Mouse (Mus musculus) olfactory bulb, adult 2 months (tissue): ENCODE measurements around the gene Nom1. TPM values are rescaled to one million over a fixed set of nuclear protein-coding genes. Genes with fewer than 3 reads are reported as not detected.
"Not testable (repeated sequence)": the region's sequence is repeated elsewhere in the genome, so short reads cannot be mapped to it uniquely, and the experiment has no call there.

Source experiments
- H3K27ac ChIP-seq: fragments of 200-500 bp; 2 replicates; pipeline ENCODE4 v1.5.1; 2012; ENCODE audit warnings: low read depth, low read length; ENCODE audit not compliant: insufficient read depth
- H3K4me1 ChIP-seq: fragments of 200-500 bp; 2 replicates; pipeline ENCODE4 v1.6.1; 2012; ENCODE audit warnings: low read length; ENCODE audit not compliant: control insufficient read depth, insufficient read depth
- H3K4me3 ChIP-seq: fragments of 200-500 bp; 2 replicates; pipeline ENCODE4 v1.5.1; 2012; ENCODE audit warnings: mild to moderate bottlenecking, low read depth, low read length, moderate library complexity; ENCODE audit not compliant: insufficient read depth
- CTCF ChIP-seq: fragments of 200-500 bp; IDR thresholded peaks from 2 replicates; pipeline ENCODE4 v1.5.1; 2012; ENCODE audit warnings: low read depth, mild to moderate bottlenecking, low read length, moderate library complexity; ENCODE audit not compliant: insufficient read depth
- POLR2A ChIP-seq: fragments of 200-500 bp; IDR thresholded peaks from 2 replicates; pipeline ENCODE4 v1.6.1; 2012; ENCODE audit warnings: mild to moderate bottlenecking, low read depth, low read length, moderate library complexity; ENCODE audit not compliant: insufficient read depth
- WGBS: fragments of 180-500 bp; shearing (Covaris S2); methylation state at CpG from one replicate; pipeline ENCODE4 v1.1.7; 2018; 5-methylcytosine and 5-hydroxymethylcytosine counted together
- polyA plus RNA-seq: library from polyadenylated mRNA; stranded (reverse); fragments of >200 nt; gene quantifications from 2 replicates; pipeline ENCODE4 v1.2.4, GENCODE M21; 2012; ENCODE audit warnings: low replicate concordance; ENCODE audit not compliant: missing spikeins, insufficient read depth, insufficient read length

Gene Nom1
- not detected in 2 replicates for polyA plus RNA-seq

DNA sequence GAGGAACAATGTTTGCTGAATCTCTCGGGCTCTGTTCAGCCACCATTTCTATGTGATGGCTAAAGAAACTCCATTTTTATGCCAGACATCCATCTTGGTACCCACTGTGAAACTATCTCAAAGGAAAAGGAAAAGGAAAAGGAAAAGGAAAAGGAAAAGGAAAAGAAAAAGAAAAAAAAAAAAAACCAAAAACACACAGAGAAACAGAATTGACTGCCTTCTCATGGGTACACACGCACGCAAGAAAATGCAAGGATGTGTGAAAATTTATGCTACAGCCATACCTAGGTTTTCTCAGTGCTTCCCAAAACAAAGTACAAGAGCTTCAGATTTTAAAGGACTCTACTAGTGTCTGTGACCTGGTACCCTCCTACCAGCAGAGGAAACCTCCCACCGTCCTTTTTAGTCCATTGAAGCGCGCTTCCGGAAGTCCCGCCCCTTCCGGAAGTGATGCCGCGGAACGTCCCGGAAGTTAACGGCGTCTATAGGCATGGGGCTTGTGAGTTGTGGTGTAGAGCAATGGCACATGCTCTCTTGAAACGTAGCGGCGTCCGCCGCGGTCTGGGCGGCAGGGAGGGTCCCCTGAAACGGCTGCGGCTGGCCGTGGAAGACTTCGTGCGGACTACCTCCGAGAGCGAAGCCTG lies at the start of gene Nom1:
Gene Nom1, plus strand, starts transcription at position 437 of the 644 bp plus-strand sequence.
- 4% methylated on average over 29 of the region's 29 CpGs for WGBS
- TF ChIP-seq POLR2A (peak; percentile 61), CTCF (no peak)
- no peak within 1 kb of the TSS for H3K27ac ChIP-seq

DNA sequence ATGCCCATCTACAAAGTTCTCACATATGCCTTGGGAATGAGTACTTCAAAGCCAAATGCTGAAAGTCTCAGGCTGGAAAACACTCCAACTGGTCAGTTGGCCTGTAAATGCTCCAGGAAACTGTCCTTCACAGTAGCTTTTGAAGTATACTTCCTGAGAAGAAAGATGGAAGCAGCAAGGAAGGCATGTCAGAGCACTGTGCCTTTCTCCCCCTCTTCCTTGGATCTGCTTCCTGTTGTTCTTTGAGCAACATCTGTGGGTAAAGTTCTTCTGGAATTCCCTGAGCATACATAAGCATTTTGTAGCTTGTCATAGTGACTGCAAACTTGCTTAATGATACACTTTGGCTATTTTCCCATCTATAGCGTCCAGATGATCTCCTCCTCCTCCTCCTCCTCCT lies 46.9 kb upstream of the Nom1 start:
- 70% methylated on average over 1 of the region's 1 CpGs for WGBS
- H3K4me1 ChIP-seq: no peaks in the 10 kb centered on the region
- no peak overlapping the region for H3K27ac ChIP-seq
- no peak overlapping the region for H3K4me3 ChIP-seq
- TF ChIP-seq CTCF: no peak
- TF ChIP-seq POLR2A: no peak

More for the DNA sequence above, at the start of gene Nom1:
- H3K4me3 ChIP-seq: peak within 1 kb of the TSS; percentile 97
- H3K4me1 ChIP-seq: peaks cover 14% of the 10 kb centered on the region

DNA sequence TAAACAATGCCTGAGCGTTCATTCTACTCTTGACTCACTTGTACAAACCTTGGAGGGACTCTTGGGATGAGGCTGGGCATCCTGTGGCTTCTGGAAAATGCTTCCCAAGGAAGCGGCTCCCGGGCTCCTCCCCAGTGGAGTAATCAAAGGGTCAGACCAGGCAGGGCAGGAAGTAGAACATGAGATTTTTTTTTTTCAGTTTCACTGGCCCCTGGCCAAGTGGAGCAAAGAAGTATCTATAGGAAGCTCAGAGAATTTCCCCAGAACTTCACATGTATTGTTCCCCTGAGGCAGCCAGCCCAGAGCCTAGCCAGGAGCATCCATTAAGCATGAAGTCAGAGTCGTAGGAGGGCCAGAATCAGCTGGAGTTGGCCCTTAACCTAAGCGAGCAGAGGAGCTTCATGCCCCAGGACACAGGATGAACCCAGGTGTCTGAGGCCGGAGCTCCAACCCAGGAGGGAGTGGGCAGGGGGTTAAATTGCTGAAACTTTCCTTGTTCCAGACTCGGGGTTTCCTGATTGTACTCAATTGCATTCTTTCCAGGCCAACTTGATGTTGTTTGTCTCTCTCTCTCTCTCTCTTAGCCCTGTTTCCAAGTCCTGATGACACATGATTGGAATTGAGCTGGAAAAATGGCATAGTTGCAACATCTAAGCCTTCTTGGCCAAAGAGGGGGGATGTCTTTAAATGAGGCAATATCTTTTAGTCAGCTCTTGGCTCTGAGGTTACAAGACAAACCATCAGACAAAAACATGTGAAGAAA lies 46.1 kb upstream of the Nom1 start:
- no peak overlapping the region for H3K4me3 ChIP-seq
- no peak overlapping the region for H3K27ac ChIP-seq
- 46% methylated on average over 7 of the region's 7 CpGs for WGBS
- TF ChIP-seq POLR2A: no peak
- TF ChIP-seq CTCF: no peak
- no peaks in the 10 kb centered on the region for H3K4me1 ChIP-seq

DNA sequence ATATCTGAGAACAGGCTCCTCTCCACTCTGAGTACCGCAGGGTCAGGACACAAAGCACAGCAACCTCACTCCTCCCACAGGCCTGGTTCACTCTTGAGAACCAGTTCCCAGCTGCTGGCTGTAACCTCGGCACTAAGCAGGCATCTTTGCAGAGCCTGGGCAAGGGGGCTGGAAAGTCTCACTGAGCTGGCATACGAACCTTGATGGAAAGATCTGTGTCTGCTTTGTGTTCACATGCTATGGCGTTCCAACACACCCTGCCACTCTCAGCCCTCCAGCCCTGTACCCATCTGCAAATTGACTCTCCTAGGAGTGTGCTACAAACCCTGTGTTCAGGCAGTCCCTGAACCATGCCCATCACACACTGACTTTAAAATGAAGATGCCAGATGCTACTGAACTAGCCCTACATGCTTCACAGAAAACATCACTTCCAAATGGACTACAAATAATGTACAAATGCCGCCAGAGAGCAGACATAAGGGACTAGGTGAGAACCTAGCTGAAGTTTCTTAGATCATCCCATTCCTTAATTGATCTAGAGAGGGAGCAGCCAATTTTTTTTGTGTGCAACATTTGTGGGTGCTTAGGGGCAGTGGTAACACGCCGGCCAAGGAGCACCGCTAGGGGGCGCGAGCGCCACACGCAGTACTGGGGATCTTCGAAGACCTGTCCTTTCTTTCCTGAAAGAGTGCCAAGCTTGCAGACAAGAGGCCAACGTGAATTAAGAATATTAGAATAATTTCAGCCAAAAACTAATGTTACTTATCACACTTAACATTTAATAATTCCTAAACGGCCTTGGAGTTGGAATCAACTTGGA lies 45.3 kb upstream of the Nom1 start:
- TF ChIP-seq CTCF (peak; percentile 86), POLR2A (no peak)
- 22% methylated on average over 15 of the region's 15 CpGs for WGBS

DNA sequence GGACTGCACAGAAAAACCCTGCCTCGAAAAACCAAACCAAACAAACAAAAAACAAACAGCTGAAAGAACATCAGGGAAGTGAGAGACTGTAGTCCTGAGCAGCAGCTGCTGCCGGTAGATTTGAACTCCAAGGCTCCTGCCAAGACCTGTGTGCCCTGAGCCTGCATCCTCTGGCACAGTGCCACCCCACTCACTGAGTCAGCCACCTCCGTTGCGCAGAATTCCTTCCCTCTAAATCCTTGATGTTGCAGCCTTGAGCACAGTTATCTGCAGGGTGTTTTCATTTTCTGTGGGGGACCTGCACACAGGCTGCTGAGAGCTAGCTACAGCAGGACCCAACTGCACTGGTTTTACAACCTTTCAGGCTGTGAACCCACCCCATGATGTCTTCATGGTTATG lies 36.0 kb upstream of the Nom1 start:
- no peak overlapping the region for H3K27ac ChIP-seq
- TF ChIP-seq POLR2A: no peak
- TF ChIP-seq CTCF: no peak
- no peaks in the 10 kb centered on the region for H3K4me1 ChIP-seq
- 43% methylated on average over 4 of the region's 4 CpGs for WGBS
- no peak overlapping the region for H3K4me3 ChIP-seq

More for the DNA sequence above, 45.3 kb upstream of the Nom1 start:
- no peak overlapping the region for H3K27ac ChIP-seq
- no peaks in the 10 kb centered on the region for H3K4me1 ChIP-seq
- H3K4me3 ChIP-seq: no peak overlapping the region

DNA sequence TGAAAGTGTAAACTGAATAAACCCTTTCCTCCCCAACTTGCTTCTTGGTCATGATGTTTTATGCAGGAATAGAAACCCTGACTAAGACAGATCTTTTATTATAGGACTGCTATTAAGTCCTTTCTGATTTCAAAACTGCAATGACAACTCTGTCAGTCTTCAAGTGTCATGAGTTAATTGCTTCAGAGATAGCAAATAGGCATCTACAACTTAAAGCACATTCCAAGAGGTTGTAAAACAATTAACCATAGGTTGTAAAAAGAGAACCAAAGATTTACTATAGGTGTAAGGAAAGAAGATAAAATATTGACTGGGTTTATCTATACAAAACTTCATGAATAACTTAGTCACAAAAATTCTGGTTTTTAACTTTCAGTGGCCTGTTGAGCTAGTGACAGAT lies 23.6 kb upstream of the Nom1 start:
- no peak for TF ChIP-seq POLR2A
- TF ChIP-seq CTCF: no peak

DNA sequence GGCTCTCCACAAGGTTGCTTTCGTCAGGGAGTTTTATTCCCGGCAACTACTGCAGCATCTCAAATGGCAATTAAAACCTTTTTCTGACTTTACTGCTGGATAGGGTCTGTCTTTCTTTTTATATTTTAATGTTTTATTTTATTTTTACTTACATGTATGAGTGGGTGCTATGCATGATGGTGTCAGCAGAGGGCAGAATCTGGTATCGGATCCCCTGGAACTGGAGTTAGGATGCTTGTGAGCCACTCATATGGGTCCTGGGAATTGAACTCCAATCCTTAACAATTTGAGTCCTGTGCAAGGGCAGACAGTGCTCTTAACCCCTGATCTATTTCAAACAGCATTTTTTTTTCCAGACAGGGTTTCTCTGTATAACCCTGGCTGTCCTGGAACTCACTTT lies 21.4 kb upstream of the Nom1 start:
- 78% methylated on average over 3 of the region's 3 CpGs for WGBS
- Histone ChIP-seq H3K27ac (no peak overlapping the region), H3K4me3 (no peak overlapping the region), H3K4me1 (no peaks in the 10 kb centered on the region)
- TF ChIP-seq POLR2A (no peak), CTCF (no peak)

More for the DNA sequence above, 23.6 kb upstream of the Nom1 start:
- no peak overlapping the region for H3K4me3 ChIP-seq
- H3K27ac ChIP-seq: no peak overlapping the region
- no peaks in the 10 kb centered on the region for H3K4me1 ChIP-seq

DNA sequence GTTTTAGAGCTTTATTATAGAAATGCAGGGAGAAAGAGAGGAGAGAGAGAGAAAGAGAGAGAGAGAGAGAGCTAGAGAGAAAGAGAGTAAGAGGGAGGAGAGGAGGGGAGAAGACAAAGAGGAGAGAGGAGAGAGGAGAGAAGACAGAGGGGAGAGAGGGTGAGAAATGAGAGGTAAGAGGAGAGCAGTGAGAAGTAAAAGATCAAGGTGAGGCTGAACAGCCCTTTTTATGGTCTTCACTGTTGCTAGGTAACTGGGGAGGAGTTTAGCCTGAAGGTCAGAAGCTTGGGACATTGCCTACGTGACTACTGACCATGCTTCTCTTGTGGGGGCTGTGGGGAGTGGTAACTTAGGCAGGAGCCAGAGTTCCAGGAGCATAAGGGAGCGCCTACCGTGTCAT lies 11.1 kb upstream of the Nom1 start:
- H3K4me3 ChIP-seq, H3K27ac ChIP-seq, H3K4me1 ChIP-seq: not testable (repeated sequence)
- 65% methylated on average over 3 of the region's 3 CpGs for WGBS

DNA sequence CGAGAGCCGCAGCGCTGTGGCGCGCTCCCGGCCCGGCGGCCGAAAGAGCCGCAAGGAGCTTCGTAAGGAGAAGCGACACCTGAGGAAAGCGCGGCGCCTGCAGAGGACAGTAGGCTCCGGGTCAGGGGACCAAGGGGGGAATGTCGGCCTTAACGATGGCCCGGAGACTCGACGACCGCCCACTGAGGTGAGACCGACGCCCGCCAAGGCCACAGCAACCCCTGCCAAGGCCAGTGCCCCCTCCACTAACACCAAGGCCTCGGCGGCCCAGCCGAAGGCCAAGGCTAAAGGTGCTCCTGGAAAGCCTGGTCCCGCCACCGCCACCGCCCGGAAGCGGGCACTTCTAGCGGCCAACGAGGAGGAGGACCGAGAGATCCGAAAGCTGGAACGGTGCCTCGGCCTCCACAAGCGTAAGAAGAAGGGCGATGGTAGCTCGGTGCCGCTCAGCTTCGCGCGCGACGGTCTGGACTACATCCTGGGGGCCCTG lies 451 bp downstream of the Nom1 start:
- Histone ChIP-seq H3K27ac (no peak overlapping the region), H3K4me1 (peaks cover 14% of the 10 kb centered on the region), H3K4me3 (peak overlapping the region; percentile 97)
- TF ChIP-seq POLR2A (0 out of 2 replicates have a peak, but pooled peaks have one; percentile 7), CTCF (no peak)
- WGBS: 0% methylated on average over 48 of the region's 48 CpGs
